ENCODE assay signal across 12 mouse cellular contexts in genomic region chr12:5443730-5444129, GRCm38 (mm10).
A peak's percentile ranks its signal among the peaks of the same experiment; 100 is the strongest.
DNase-seq lines count a peak whose midpoint lies in the region; ATAC-seq lines count a peak whose summit lies in the region.
"Had no signal": no experiment of that assay in that cellular context is flagged by ENCODE, and none has a peak within 500 bp of the region (broad histone marks: within the 10 kb centered on the region; RNA-seq: fewer than 3 reads in every experiment).

No protein-coding gene starts in this region.

- H3K27ac ChIP-seq in midbrain, embryonic 10.5 days (replicated peaks) = 0 out of 2 replicates have a peak overlapping the region, but pooled peaks have one; percentile 2
- H3K27ac ChIP-seq in midbrain, embryonic 11.5 days (ENCODE audit: low read depth, low read length) = no peak overlapping the region
- peak overlapping the region; percentile 44; the same call in 1 of the 2 replicates for H3K27ac ChIP-seq in hindbrain, embryonic 14.5 days
- H3K27ac ChIP-seq: kidney, postnatal 0 days had no signal

- DNase-seq in midbrain, embryonic 10.5 days (ENCODE audit: low spot score) = no peak
- DNase-seq in midbrain, embryonic 11.5 days (ENCODE audit: low spot score, missing footprints) = no peak
- DNase-seq in cerebellum, postnatal 10 days = peak; percentile 75 to 82
- no peak for DNase-seq in hindbrain, embryonic 14.5 days (ENCODE audit: low spot score)
- peak; percentile 48 for DNase-seq in retina, embryonic 14.5 days (ENCODE audit: low spot score)
- DNase-seq in left cerebral cortex, adult 18-20 months (ENCODE audit: low spot score in 2 of 2) = no peak
- DNase-seq in heart, postnatal 4 days = no peak
- DNase-seq in spleen, postnatal 36 days (ENCODE audit: low spot score in 2 of 2) = no peak
- DNase-seq: lung, postnatal 10 days; thymus, adult 2 months had no signal

- no peaks in the 10 kb centered on the region for H3K9me3 ChIP-seq in midbrain, embryonic 10.5 days (replicated peaks)
- H3K9me3 ChIP-seq in midbrain, embryonic 11.5 days (ENCODE audit: control insufficient read depth, low read length) = no peaks in the 10 kb centered on the region
- no peaks in the 10 kb centered on the region for H3K9me3 ChIP-seq in hindbrain, embryonic 14.5 days (ENCODE audit: control insufficient read depth, low read length)

- H3K4me1 ChIP-seq in midbrain, embryonic 10.5 days = peaks cover 18% of the 10 kb centered on the region
- no peaks in the 10 kb centered on the region for H3K4me1 ChIP-seq in midbrain, embryonic 11.5 days (ENCODE audit: control insufficient read depth, insufficient read depth, low read length)
- peaks cover 11% of the 10 kb centered on the region for H3K4me1 ChIP-seq in hindbrain, embryonic 14.5 days (replicated peaks; ENCODE audit: control insufficient read depth, insufficient read depth, low read length)

- ATAC-seq in midbrain, embryonic 11.5 days (ENCODE audit: low FRiP score) = no peak
- ATAC-seq in hindbrain, embryonic 14.5 days (ENCODE audit: low FRiP score) = peak; percentile 47; the same call in 1 of the 2 replicates

- H3K36me3 ChIP-seq in midbrain, embryonic 10.5 days = no peaks in the 10 kb centered on the region
- H3K36me3 ChIP-seq in midbrain, embryonic 11.5 days (ENCODE audit: control insufficient read depth, insufficient read depth, low read length) = no peaks in the 10 kb centered on the region
- H3K36me3 ChIP-seq in hindbrain, embryonic 14.5 days (replicated peaks; ENCODE audit: control insufficient read depth, insufficient read depth) = no peaks in the 10 kb centered on the region

- no peak overlapping the region for H3K4me2 ChIP-seq in midbrain, embryonic 11.5 days
- no peak overlapping the region for H3K4me2 ChIP-seq in hindbrain, embryonic 14.5 days (replicated peaks)
- H3K4me2 ChIP-seq: liver, embryonic 11.5 days had no signal

- no peak overlapping the region for H3K9ac ChIP-seq in midbrain, embryonic 11.5 days (ENCODE audit: low read length)
- no peak overlapping the region for H3K9ac ChIP-seq in hindbrain, embryonic 14.5 days

- no peaks in the 10 kb centered on the region for H3K27me3 ChIP-seq in midbrain, embryonic 10.5 days (ENCODE audit: low read depth, poor library complexity, severe bottlenecking)
- no peaks in the 10 kb centered on the region for H3K27me3 ChIP-seq in midbrain, embryonic 11.5 days (ENCODE audit: control insufficient read depth, insufficient read depth, low read length)
- no peaks in the 10 kb centered on the region for H3K27me3 ChIP-seq in hindbrain, embryonic 14.5 days (ENCODE audit: control insufficient read depth, insufficient read depth, low read length)

- no peak overlapping the region for H3K4me3 ChIP-seq in midbrain, embryonic 10.5 days
- no peak overlapping the region for H3K4me3 ChIP-seq in midbrain, embryonic 11.5 days (ENCODE audit: low read depth, low read length)
- no peak overlapping the region for H3K4me3 ChIP-seq in hindbrain, embryonic 14.5 days (replicated peaks; ENCODE audit: low read length)

- WGBS in midbrain, embryonic 10.5 days = 58% methylated on average over 2 of the region's 2 CpGs
- WGBS in midbrain, embryonic 11.5 days = 55% methylated on average over 2 of the region's 2 CpGs
- WGBS in hindbrain, embryonic 14.5 days = 37% methylated on average over 2 of the region's 2 CpGs

Comparison
In these comparisons a context has a peak if more than half of its experiments do, and no peak if none do; other contexts are left out.
1. DNase-seq: peak in cerebellum, postnatal 10 days (2 of 2) and retina, embryonic 14.5 days (single experiment); none in midbrain, embryonic 10.5 days (single experiment), midbrain, embryonic 11.5 days (single experiment), hindbrain, embryonic 14.5 days (single experiment), left cerebral cortex, adult 18-20 months (0 of 2), heart, postnatal 4 days (single experiment) and spleen, postnatal 36 days (0 of 2).